Mouse (Mus musculus) embryonic fibroblast, embryonic 13.5 days (primary cell): ENCODE data around the gene Bckdhb.

Experiments
- CTCF ChIP-seq: IDR thresholded peaks from 2 replicates; pipeline ENCODE4 v1.5.1; 2011; ENCODE audit warnings: mild to moderate bottlenecking, control low read depth, low read length, moderate library complexity, borderline replicate concordance; ENCODE audit not compliant: insufficient read depth
- POLR2A ChIP-seq: IDR thresholded peaks from 2 replicates; pipeline ENCODE4 v1.6.1; 2011; ENCODE audit warnings: low read depth, mild to moderate bottlenecking, control low read depth, low read length, moderate library complexity

DNA sequence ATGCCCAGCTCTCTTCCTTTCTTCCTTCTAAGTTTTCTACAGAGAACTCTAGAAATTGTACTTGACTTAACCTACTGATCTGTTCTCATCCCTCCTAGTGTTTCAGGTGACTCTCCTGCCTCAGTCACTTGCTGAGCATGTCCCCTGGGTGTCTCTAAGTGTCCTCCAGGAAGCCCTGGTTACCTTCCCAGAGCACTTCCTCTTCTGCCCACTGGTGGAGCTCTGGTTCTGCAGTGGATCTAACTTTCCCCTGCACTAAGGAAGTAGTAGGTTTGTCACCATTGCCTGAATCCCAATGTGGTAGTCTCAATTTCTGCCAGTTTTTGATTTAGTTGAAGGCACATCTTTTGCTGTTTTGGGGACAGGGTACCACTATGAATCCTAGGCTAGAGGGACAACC lies 38.8 kb upstream of the Bckdhb start:
- TF ChIP-seq CTCF (no peak), POLR2A (no peak)
